Mouse (Mus musculus) spleen, adult 10 weeks (tissue): Measurements from ENCODE around the gene Camsap1. TPM values are rescaled to one million over a fixed set of nuclear protein-coding genes. Genes with fewer than 3 reads are reported as not detected.

Experiments used
- polyA plus RNA-seq: library from polyadenylated mRNA; stranded (reverse); fragments of 350-450 nt; fragmentation: Illumina TruSeq; extraction: RNeasy Lipid Tissue Mini Kit (QIAGEN cat#74804); gene quantifications from one replicate; pipeline ENCODE4 v1.2.3, GENCODE M21; 2015; ENCODE audit warnings: low replicate concordance; ENCODE audit not compliant: insufficient read depth

Camsap1 gene
- polyA plus RNA-seq = 12.6 TPM

DNA sequence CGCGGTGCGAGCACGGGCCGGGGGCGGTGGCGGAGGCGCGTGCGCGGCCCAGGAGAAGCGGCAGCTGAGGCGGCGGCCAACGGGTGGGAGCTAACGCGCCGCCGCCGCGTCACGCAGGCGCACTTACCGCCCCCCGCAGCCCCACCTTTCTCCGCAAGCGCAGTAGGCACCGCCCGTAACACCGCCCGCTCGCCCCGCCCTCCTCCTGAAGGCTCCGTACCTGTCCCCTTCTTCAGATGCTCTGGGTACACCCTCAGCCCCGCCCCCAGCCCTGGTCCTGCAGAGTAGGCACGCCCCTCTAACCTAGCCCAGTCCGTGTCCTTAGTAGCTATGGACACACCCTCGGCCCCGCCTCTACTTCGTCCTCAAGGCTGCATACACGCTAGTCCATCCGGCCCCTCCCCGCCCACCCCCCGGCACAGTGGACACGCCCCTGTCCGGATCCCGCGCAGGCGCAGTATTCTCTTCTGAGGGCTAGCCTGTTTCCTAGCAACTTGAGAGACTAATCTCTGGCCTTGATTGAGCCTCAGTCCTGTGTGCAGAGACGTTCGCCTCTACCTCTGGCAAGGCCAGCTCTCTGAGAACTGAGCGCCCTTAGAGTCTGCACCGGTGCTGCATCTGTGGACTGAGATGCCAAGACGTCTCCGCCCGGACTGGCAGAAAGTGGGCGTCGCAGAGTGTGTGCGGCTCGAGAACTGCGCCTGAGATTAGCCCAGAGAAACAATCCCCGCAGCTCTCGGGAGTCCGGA, at the start of gene Camsap1:
Gene Camsap1 (minus strand): TSS at position 124 of the 749 bp plus-strand sequence.

DNA sequence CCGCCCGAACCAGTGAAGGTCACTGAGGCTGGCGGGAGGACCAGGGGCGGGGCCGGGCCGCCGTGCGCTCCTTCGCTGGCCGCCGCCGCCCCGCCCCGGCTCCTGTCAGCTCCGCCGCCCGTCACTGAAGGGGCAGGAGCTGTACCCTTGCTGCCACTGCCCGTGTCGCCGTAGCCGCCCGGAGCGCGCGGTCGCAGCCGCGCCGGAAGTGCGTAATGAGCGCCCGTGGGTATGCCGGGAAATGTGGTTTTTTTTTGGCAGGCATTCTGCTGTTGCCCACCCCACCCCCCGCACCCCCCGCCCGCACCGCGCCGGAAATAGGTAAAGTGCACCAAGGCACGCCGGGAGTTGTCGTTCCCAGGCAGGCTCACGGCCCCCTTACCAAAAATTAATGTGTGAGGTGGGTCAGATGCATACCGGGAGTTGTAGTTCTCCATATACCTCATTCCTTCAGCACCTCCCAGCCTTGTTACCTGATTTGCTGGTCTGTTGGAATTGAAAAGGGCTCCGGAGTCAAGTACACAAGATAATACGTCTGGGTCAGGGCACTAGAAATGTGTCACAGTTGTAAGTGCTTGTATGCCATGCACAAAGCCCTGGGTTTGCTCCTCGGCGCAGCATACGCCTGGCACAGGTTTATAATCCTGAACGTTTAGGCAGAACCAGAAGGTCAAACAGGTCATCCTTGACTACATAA, 38.6 kb upstream of the Camsap1 start, which contains the start of gene Ubac1:
Gene Ubac1 (minus strand): TSS at position 187 of the 697 bp plus-strand sequence.

Other genes with a start within 250 kb of the Camsap1 start
- gene Obp2b, start 246.3 kb downstream of the Camsap1 start, polyA plus RNA-seq = not detected
- not detected for gene Lcn3, start 217.7 kb downstream of the Camsap1 start, polyA plus RNA-seq
- not detected for gene Lcn11, start 206.3 kb downstream of the Camsap1 start, polyA plus RNA-seq
- not detected for gene Gm13539, start 201.0 kb downstream of the Camsap1 start, polyA plus RNA-seq
- not detected for gene Glt6d1, start 167.4 kb downstream of the Camsap1 start, polyA plus RNA-seq
- not detected for gene Lcn9, start 160.1 kb downstream of the Camsap1 start, polyA plus RNA-seq
- gene Sohlh1, start 136.0 kb downstream of the Camsap1 start, polyA plus RNA-seq = not detected
- not detected for gene Kcnt1, start 119.5 kb downstream of the Camsap1 start, polyA plus RNA-seq
- 55.9 TPM for gene Ubac1, start 38.5 kb upstream of the Camsap1 start, polyA plus RNA-seq
- gene Nacc2, start 139.9 kb upstream of the Camsap1 start, polyA plus RNA-seq = 5.7 TPM
- gene Lhx3, start 225.0 kb upstream of the Camsap1 start, polyA plus RNA-seq = not detected